Mouse (Mus musculus) brain, embryonic 14.5 days (tissue): ENCODE measurements around the gene Ccl6.
"Not testable (repeated sequence)": the region's sequence is repeated elsewhere in the genome, so short reads cannot be mapped to it uniquely, and the experiment has no call there.

Source experiments
- CTCF ChIP-seq: fragments of 200-500 bp; IDR thresholded peaks from 2 replicates; pipeline ENCODE4 v1.5.1; 2012; ENCODE audit warnings: inconsistent platforms, mild to moderate bottlenecking, moderate library complexity, borderline replicate concordance; ENCODE audit not compliant: insufficient read depth, insufficient read length; ENCODE audit errors: extremely low read depth
- POLR2A ChIP-seq: fragments of 200-500 bp; IDR thresholded peaks from 2 replicates; pipeline ENCODE4 v1.6.1; 2012; ENCODE audit warnings: mild to moderate bottlenecking, inconsistent platforms, borderline replicate concordance; ENCODE audit not compliant: poor library complexity, insufficient read depth, insufficient read length, severe bottlenecking; ENCODE audit errors: extremely low read depth

DNA sequence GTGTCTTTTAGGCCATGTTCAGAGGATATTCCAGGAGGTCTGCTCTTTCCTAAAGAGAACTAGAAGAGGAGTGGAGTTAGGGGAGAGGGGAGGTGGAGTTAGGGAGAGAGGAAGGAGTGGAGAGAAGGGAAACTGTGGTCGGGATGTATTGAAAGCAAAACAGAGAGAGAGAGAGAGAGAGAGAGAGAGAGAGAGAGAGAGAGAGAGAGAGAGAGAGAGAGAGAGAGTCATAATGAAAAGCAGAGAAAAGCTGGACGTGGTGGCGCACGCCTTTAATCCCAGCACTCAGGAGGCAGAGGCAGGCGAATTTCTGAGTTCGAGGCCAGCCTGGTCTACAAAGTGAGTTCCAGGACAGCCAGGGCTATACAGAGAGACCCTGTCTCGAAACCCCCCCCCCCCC, 41.9 kb downstream of the Ccl6 start:
- TF ChIP-seq CTCF, POLR2A: not testable (repeated sequence)
